Mouse (Mus musculus) heart, adult 2 months (tissue): ENCODE data around the gene Lrrc49. TPM values are rescaled to one million over a fixed set of nuclear protein-coding genes. Genes with fewer than 3 reads are reported as not detected.
A peak's percentile ranks its signal among the peaks of the same experiment; 100 is the strongest.

Experiments used
- DNase-seq, 2 experiments: peaks; one replicate each; pipeline ENCODE4 v3.0.0; 2021
- H3K27ac ChIP-seq: fragments of 200-600 bp; 2 replicates; pipeline ENCODE4 v1.8.1; 2022
- H3K27me3 ChIP-seq: fragments of 200-500 bp; 2 replicates; pipeline ENCODE4 v1.6.1; 2012; ENCODE audit warnings: mild to moderate bottlenecking, low read length, inconsistent platforms, mixed read lengths; ENCODE audit not compliant: control insufficient read depth, insufficient read depth
- H3K36me3 ChIP-seq: fragments of 200-500 bp; 2 replicates; pipeline ENCODE4 v1.6.1; 2012; ENCODE audit warnings: low read length, inconsistent platforms; ENCODE audit not compliant: control insufficient read depth, insufficient read depth
- H3K4me1 ChIP-seq: fragments of 200-500 bp; 2 replicates; pipeline ENCODE4 v1.6.1; 2011; ENCODE audit warnings: low read length; ENCODE audit not compliant: control insufficient read depth, insufficient read depth
- H3K4me3 ChIP-seq: fragments of 200-600 bp; 2 replicates; pipeline ENCODE4 v1.8.1; 2022
- H3K79me2 ChIP-seq: fragments of 200-500 bp; replicated peaks from 2 replicates; pipeline ENCODE4 v1.6.1; 2012; ENCODE audit warnings: mild to moderate bottlenecking, inconsistent platforms, low read length, moderate library complexity, mixed read lengths; ENCODE audit not compliant: control insufficient read depth, insufficient read depth
- H3K9ac ChIP-seq: fragments of 200-500 bp; 2 replicates; pipeline ENCODE4 v1.6.1; 2012; ENCODE audit warnings: low read depth, mild to moderate bottlenecking, control low read depth, inconsistent platforms, low read length, mixed read lengths
- CTCF ChIP-seq: fragments of 200-600 bp; IDR thresholded peaks from 2 replicates; pipeline ENCODE4 v1.8.1; 2022; ENCODE audit warnings: antibody characterized with exemption, mild to moderate bottlenecking, moderate library complexity
- EP300 ChIP-seq: fragments of 200-500 bp; IDR thresholded peaks from 2 replicates; pipeline ENCODE4 v1.6.1; 2011; ENCODE audit warnings: low read depth, low read length, control low read depth; ENCODE audit not compliant: insufficient read depth
- POLR2A ChIP-seq: fragments of 200-500 bp; IDR thresholded peaks from 2 replicates; pipeline ENCODE4 v1.6.1; 2011; ENCODE audit warnings: mild to moderate bottlenecking, low read depth, low read length, control low read depth; ENCODE audit not compliant: insufficient read depth
- WGBS: fragments of 180-500 bp; shearing (Covaris S2); methylation state at CpG from one replicate; pipeline ENCODE4 v1.1.7; 2018; 5-methylcytosine and 5-hydroxymethylcytosine counted together
- intact Hi-C: fragments of 180-260 bp; cut with DNase I; formaldehyde crosslinking; loops from one replicate; pipeline ENCODE4 v1.15.1; 2025
- polyA plus RNA-seq: library from polyadenylated mRNA; depleted of rRNA; stranded (reverse); fragments of >200 nt; gene quantifications from 2 replicates; pipeline ENCODE4 v1.2.3, GENCODE M21; 2012
- total RNA-seq, 2 experiments: library from RNA; stranded (reverse); gene quantifications; 2 replicates each; pipeline ENCODE4 v1.2.3; 2021

Gene Lrrc49
- total and polyA plus RNA-seq, 3 experiments = 2.1 to 3.7 (median 3.7) TPM

GRCm38 (mm10) chr9:60672568-60672967 is 15.4 kb downstream of the Lrrc49 start:
- Histone ChIP-seq H3K27me3 (no peaks in the 10 kb centered on the region), H3K9ac (no peak overlapping the region), H3K79me2 (no peaks in the 10 kb centered on the region), H3K4me1 (no peaks in the 10 kb centered on the region), H3K4me3 (no peak overlapping the region), H3K27ac (no peak overlapping the region), H3K36me3 (no peaks in the 10 kb centered on the region)
- no peak for DNase-seq
- 93% methylated on average over 6 of the region's 6 CpGs for WGBS
- TF ChIP-seq CTCF (no peak), POLR2A (no peak), EP300 (no peak)
- intact Hi-C loops = no loop called here

- Histone ChIP-seq H3K79me2 (no peaks in the 10 kb centered on the region), H3K4me3 (no peak overlapping the region), H3K27me3 (no peaks in the 10 kb centered on the region), H3K27ac (no peak overlapping the region), H3K4me1 (peaks cover 1% of the 10 kb centered on the region; the same call in 1 of the 2 replicates), H3K36me3 (peaks cover 2% of the 10 kb centered on the region; the same call in 1 of the 2 replicates), H3K9ac (no peak overlapping the region)
- intact Hi-C loops = loop anchor here (5.0 kb wide), 1 partner anchor 52 kb away; no protein-coding TSS in a partner anchor
- TF ChIP-seq CTCF (no peak), EP300 (no peak)
- no peak for DNase-seq
- 81% methylated on average over 6 of the region's 6 CpGs for WGBS
These were observed 19.1 kb downstream of the Lrrc49 start for GRCm38 (mm10) chr9:60668886-60669285.

- Histone ChIP-seq H3K9ac (no peak overlapping the region), H3K27me3 (no peaks in the 10 kb centered on the region), H3K4me1 (peaks cover 4% of the 10 kb centered on the region), H3K79me2 (no peaks in the 10 kb centered on the region), H3K4me3 (no peak overlapping the region), H3K36me3 (peaks cover 4% of the 10 kb centered on the region), H3K27ac (no peak overlapping the region; the same call in 1 of the 2 replicates)
- WGBS = 95% methylated on average over 3 of the region's 3 CpGs
- TF ChIP-seq EP300 (no peak), CTCF (no peak), POLR2A (no peak)
- intact Hi-C loops = loop anchor here (5.0 kb wide), 1 partner anchor 48 kb away; no protein-coding TSS in a partner anchor
- no peak for DNase-seq
These were observed 22.4 kb downstream of the Lrrc49 start for GRCm38 (mm10) chr9:60665535-60665934.

GRCm38 (mm10) chr9:60664866-60665265 is 23.1 kb downstream of the Lrrc49 start:
- peaks cover 4% of the 10 kb centered on the region for H3K4me1 ChIP-seq
- TF ChIP-seq EP300 (no peak), POLR2A (no peak), CTCF (no peak)
- no peaks in the 10 kb centered on the region for H3K27me3 ChIP-seq
- DNase-seq = no peak
- H3K9ac ChIP-seq = no peak overlapping the region
- intact Hi-C loops = loop anchor here (5.0 kb wide), 1 partner anchor 48 kb away; no protein-coding TSS in a partner anchor
- whole genome bisulfite sequencing = 45% methylated on average over 5 of the region's 5 CpGs
- H3K4me3 ChIP-seq = no peak overlapping the region
- peak overlapping the region; percentile 29 for H3K27ac ChIP-seq
- H3K36me3 ChIP-seq = peaks cover 4% of the 10 kb centered on the region
- no peaks in the 10 kb centered on the region for H3K79me2 ChIP-seq

- H3K79me2 ChIP-seq = no peaks in the 10 kb centered on the region
- DNase-seq = peak; percentile 52 to 65
- WGBS = 85% methylated on average over 12 of the region's 12 CpGs
These were observed 23.6 kb downstream of the Lrrc49 start for GRCm38 (mm10) chr9:60664385-60664784.

GRCm38 (mm10) chr9:60662936-60663335 is 25.0 kb downstream of the Lrrc49 start:
- TF ChIP-seq POLR2A = no peak
- no peak for TF ChIP-seq EP300
- DNase-seq = no peak
- Histone ChIP-seq H3K9ac (no peak overlapping the region), H3K79me2 (no peaks in the 10 kb centered on the region), H3K27me3 (no peaks in the 10 kb centered on the region), H3K27ac (no peak overlapping the region), H3K4me3 (no peak overlapping the region), H3K4me1 (peaks cover 4% of the 10 kb centered on the region), H3K36me3 (peaks cover 4% of the 10 kb centered on the region)
- intact Hi-C loops = no loop called here
- 57% methylated on average over 2 of the region's 2 CpGs for WGBS

More at GRCm38 (mm10) chr9:60664385-60664784, 23.6 kb downstream of the Lrrc49 start:
- H3K9ac ChIP-seq = no peak overlapping the region
- no peak overlapping the region for H3K4me3 ChIP-seq
- H3K27me3 ChIP-seq = no peaks in the 10 kb centered on the region
- peaks cover 4% of the 10 kb centered on the region for H3K36me3 ChIP-seq
- peak overlapping the region; percentile 50 for H3K27ac ChIP-seq
- peaks cover 4% of the 10 kb centered on the region for H3K4me1 ChIP-seq
- intact Hi-C loops = no loop called here
- TF ChIP-seq POLR2A (no peak), EP300 (0 out of 2 replicates have a peak, but pooled peaks have one; percentile 48), CTCF (no peak)
